Mouse (Mus musculus) stomach, embryonic 15.5 days (tissue): Measurements from ENCODE around the gene Akr1c19. TPM values are rescaled to one million over a fixed set of nuclear protein-coding genes. Genes with fewer than 3 reads are reported as not detected.
A peak's percentile ranks its signal among the peaks of the same experiment; 100 is the strongest.
"Not testable (repeated sequence)": the region's sequence is repeated elsewhere in the genome, so short reads cannot be mapped to it uniquely, and the experiment has no call there.

Experiments
- ATAC-seq: fragments of 200-750 bp; cut with Nextera tagmentation; 2 replicates; pipeline ENCODE4 v1.8.0; 2017; ENCODE audit warnings: low read depth, moderate number of reproducible peaks, moderate TSS enrichment; ENCODE audit not compliant: insufficient read depth, low FRiP score
- H3K27ac ChIP-seq: fragments of 300-500 bp; sonication (generic); 2 replicates; pipeline ENCODE4 v1.5.1; 2015; ENCODE audit warnings: mild to moderate bottlenecking, inconsistent platforms
- H3K27me3 ChIP-seq: fragments of 300-500 bp; sonication (generic); replicated peaks from 2 replicates; pipeline ENCODE4 v1.6.1; 2015; ENCODE audit warnings: inconsistent platforms
- H3K36me3 ChIP-seq: fragments of 300-500 bp; sonication (generic); 2 replicates; pipeline ENCODE4 v1.6.1; 2015; ENCODE audit warnings: inconsistent platforms
- H3K4me1 ChIP-seq: fragments of 300-500 bp; sonication (generic); 2 replicates; pipeline ENCODE4 v1.6.1; 2015; ENCODE audit warnings: inconsistent platforms
- H3K4me2 ChIP-seq: fragments of 300-500 bp; sonication (generic); 2 replicates; pipeline ENCODE4 v1.6.1; 2015; ENCODE audit warnings: mild to moderate bottlenecking, inconsistent platforms
- H3K4me3 ChIP-seq: fragments of 300-500 bp; sonication (generic); replicated peaks from 2 replicates; pipeline ENCODE4 v1.5.1; 2015; ENCODE audit warnings: inconsistent platforms
- H3K9ac ChIP-seq: fragments of 300-500 bp; sonication (generic); 2 replicates; pipeline ENCODE4 v1.6.1; 2015; ENCODE audit warnings: inconsistent platforms
- H3K9me3 ChIP-seq: fragments of 300-500 bp; sonication (generic); 2 replicates; pipeline ENCODE4 v1.6.1; 2016; ENCODE audit warnings: inconsistent platforms
- WGBS: fragments of 180-500 bp; shearing (Covaris S2); methylation state at CpG from one replicate; pipeline ENCODE4 v1.1.7; 2015; 5-methylcytosine and 5-hydroxymethylcytosine counted together
- polyA plus RNA-seq: library from polyadenylated mRNA; unstranded; fragments of >200 nt; fragmentation: Nextera tagmentation; extraction: Ambion mirVana; gene quantifications from 2 replicates; pipeline ENCODE4 v1.2.1, GENCODE M21; 2015

The Akr1c19 gene
- polyA plus RNA-seq, 1 experiment from 2014 or later = 125 TPM

- Histone ChIP-seq H3K9ac (no peak overlapping the region), H3K4me2 (no peak overlapping the region), H3K27ac (no peak overlapping the region), H3K9me3 (no peaks in the 10 kb centered on the region), H3K27me3 (no peaks in the 10 kb centered on the region), H3K4me1 (no peaks in the 10 kb centered on the region), H3K36me3 (no peaks in the 10 kb centered on the region), H3K4me3 (no peak overlapping the region)
- ATAC-seq = no peak
- WGBS = 84% methylated on average over 8 of the region's 8 CpGs
Observed at GRCm38 (mm10) chr13:4230841-4231623, 2.5 kb downstream of the Akr1c19 start.

DNA sequence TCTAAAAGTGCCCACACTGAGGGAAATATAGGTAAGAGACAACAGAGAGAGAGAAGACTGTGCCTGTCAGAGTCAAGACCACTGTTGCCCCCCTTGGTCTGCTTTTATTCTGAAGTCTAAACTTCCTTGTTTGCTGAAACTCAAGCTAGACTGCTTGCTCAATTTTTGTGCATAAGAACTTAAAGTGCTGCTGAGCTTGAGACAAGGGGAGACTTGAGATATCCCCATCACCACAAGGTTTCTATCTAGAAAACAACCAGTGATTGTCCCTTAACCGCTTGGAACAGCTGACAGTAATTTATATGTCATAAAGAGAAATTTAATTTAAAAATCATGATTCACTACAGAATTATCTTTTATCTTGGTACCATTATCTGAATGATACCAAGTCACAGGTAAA is 4.6 kb downstream of the Akr1c19 start:
- no peak overlapping the region for H3K4me3 ChIP-seq
- WGBS = 58% methylated on average over 1 of the region's 1 CpGs
- H3K9me3 ChIP-seq = no peaks in the 10 kb centered on the region
- no peaks in the 10 kb centered on the region for H3K4me1 ChIP-seq
- H3K36me3 ChIP-seq = no peaks in the 10 kb centered on the region
- H3K27ac ChIP-seq = peak overlapping the region; percentile 61
- ATAC-seq = peak; percentile 12; the same call in 1 of the 2 replicates
- H3K9ac ChIP-seq = no peak overlapping the region
- H3K4me2 ChIP-seq = no peak overlapping the region
- H3K27me3 ChIP-seq = no peaks in the 10 kb centered on the region

- 46% methylated on average over 3 of the region's 3 CpGs for WGBS
- peak overlapping the region; percentile 14; the same call in 1 of the 2 replicates for H3K4me2 ChIP-seq
- H3K27me3 ChIP-seq = no peaks in the 10 kb centered on the region
- H3K9ac ChIP-seq = no peak overlapping the region
- no peaks in the 10 kb centered on the region for H3K36me3 ChIP-seq
- H3K4me3 ChIP-seq = peak overlapping the region; percentile 33
- H3K4me1 ChIP-seq = no peaks in the 10 kb centered on the region
- peak overlapping the region; percentile 74 for H3K27ac ChIP-seq
- no peaks in the 10 kb centered on the region for H3K9me3 ChIP-seq
- peak; percentile 98 for ATAC-seq
Observed at GRCm38 (mm10) chr13:4233536-4234172, 5.2 kb downstream of the Akr1c19 start.

- Histone ChIP-seq H3K9ac (no peak overlapping the region), H3K27ac (no peak overlapping the region), H3K4me1 (no peaks in the 10 kb centered on the region), H3K9me3 (no peaks in the 10 kb centered on the region), H3K4me2 (peak overlapping the region; percentile 50), H3K4me3 (peak overlapping the region; percentile 27), H3K36me3 (no peaks in the 10 kb centered on the region), H3K27me3 (no peaks in the 10 kb centered on the region)
- WGBS = 4% methylated on average over 13 of the region's 13 CpGs
- ATAC-seq = peak; percentile 97
Observed at GRCm38 (mm10) chr13:4244861-4245559, 16.5 kb downstream of the Akr1c19 start.

DNA sequence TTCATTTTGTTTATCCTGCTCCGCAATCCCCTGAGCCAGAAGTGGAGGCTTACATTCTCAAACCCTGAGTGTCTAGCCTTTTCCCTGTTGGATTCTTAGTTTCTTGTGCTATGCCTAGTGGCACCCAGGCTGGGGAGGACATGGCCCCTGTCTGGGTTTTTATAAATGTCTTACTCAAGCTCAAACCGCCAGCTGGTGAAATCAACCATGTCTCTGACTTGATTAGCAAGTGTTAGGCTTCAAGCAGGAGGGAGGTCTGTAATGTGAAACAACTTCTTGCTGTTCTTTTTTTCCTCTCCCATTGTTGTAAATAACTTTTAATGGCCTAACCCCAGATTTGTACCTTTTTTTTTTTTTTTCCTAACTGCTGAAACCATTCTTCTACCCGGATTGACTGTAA is 20.8 kb downstream of the Akr1c19 start:
- Histone ChIP-seq H3K9ac (no peak overlapping the region), H3K27ac (no peak overlapping the region), H3K9me3 (no peaks in the 10 kb centered on the region), H3K4me3 (no peak overlapping the region), H3K36me3 (no peaks in the 10 kb centered on the region), H3K4me2 (no peak overlapping the region), H3K4me1 (no peaks in the 10 kb centered on the region), H3K27me3 (no peaks in the 10 kb centered on the region)
- WGBS = 68% methylated on average over 3 of the region's 3 CpGs
- ATAC-seq = no peak

- H3K9ac ChIP-seq, H3K4me2 ChIP-seq, ATAC-seq: not testable (repeated sequence)
Observed at GRCm38 (mm10) chr13:4256894-4257293, 28.4 kb downstream of the Akr1c19 start.

GRCm38 (mm10) chr13:4257349-4257748 is 28.8 kb downstream of the Akr1c19 start:
- Histone ChIP-seq H3K9me3 (no peaks in the 10 kb centered on the region), H3K36me3 (no peaks in the 10 kb centered on the region), H3K27me3 (no peaks in the 10 kb centered on the region), H3K9ac (no peak overlapping the region), H3K4me2 (no peak overlapping the region), H3K27ac (no peak overlapping the region), H3K4me1 (no peaks in the 10 kb centered on the region), H3K4me3 (no peak overlapping the region)
- WGBS = 81% methylated on average over 6 of the region's 6 CpGs
- no peak for ATAC-seq

More at GRCm38 (mm10) chr13:4256894-4257293, 28.4 kb downstream of the Akr1c19 start:
- H3K9me3 ChIP-seq, H3K27me3 ChIP-seq, H3K36me3 ChIP-seq, H3K4me1 ChIP-seq, H3K4me3 ChIP-seq, H3K27ac ChIP-seq: not testable (repeated sequence)

DNA sequence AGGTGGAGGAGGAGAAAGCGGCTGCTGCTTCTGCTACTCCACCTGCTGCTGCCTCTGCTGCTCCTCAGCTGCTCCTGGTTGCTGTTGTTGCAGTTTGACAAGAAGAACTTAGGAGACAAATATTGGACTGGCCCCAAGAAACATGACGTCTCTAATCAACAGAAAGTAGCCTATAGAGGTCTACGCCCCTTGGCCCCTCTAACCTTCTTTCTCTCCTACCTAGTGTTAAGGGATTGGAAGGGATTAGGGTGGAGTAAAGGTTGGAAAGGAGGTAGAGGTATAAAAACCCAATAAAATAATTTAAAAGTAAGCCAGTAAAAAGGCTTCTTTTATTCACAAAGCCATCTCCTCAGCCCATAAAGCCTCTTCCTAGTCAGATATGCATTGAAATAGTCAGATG is 36.1 kb downstream of the Akr1c19 start:
- 81% methylated on average over 3 of the region's 3 CpGs for WGBS
- Histone ChIP-seq H3K9ac (no peak overlapping the region), H3K9me3 (no peaks in the 10 kb centered on the region), H3K4me2 (no peak overlapping the region), H3K36me3 (no peaks in the 10 kb centered on the region), H3K4me3 (no peak overlapping the region), H3K4me1 (no peaks in the 10 kb centered on the region), H3K27ac (no peak overlapping the region), H3K27me3 (no peaks in the 10 kb centered on the region)
- ATAC-seq = no peak

- H3K27me3 ChIP-seq = no peaks in the 10 kb centered on the region
- no peaks in the 10 kb centered on the region for H3K9me3 ChIP-seq
- H3K9ac ChIP-seq = no peak overlapping the region
- H3K4me3 ChIP-seq = no peak overlapping the region
- no peaks in the 10 kb centered on the region for H3K36me3 ChIP-seq
- no peak for ATAC-seq
- 80% methylated on average over 2 of the region's 2 CpGs for WGBS
- no peak overlapping the region for H3K27ac ChIP-seq
- H3K4me2 ChIP-seq = no peak overlapping the region
- H3K4me1 ChIP-seq = no peaks in the 10 kb centered on the region
Observed at GRCm38 (mm10) chr13:4265047-4265446, 36.5 kb downstream of the Akr1c19 start.

GRCm38 (mm10) chr13:4265455-4265854 is 37.0 kb downstream of the Akr1c19 start:
- not testable (repeated sequence) for H3K4me1 ChIP-seq, ATAC-seq, H3K36me3 ChIP-seq, H3K9me3 ChIP-seq, H3K9ac ChIP-seq, H3K4me2 ChIP-seq, H3K27me3 ChIP-seq, H3K4me3 ChIP-seq, H3K27ac ChIP-seq
- WGBS = 81% methylated on average over 2 of the region's 2 CpGs

DNA sequence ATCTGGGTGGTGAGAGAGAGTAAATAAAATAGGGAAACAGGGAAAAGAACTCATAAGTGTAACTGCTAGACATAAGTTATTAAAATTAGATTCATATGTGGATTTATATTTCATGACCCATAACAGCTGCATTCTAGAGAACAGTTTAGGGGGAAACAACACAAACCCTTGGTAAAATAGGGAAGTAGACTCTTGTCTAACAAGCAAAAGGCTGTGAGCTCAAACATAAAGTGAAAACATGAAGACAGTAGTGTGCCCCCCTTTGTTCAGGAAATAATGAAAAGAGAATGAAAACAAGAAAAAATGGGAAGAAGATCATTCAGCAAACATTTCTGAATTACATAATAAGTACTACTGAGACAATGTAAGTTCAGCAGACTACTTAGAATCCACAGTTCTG is 42.4 kb downstream of the Akr1c19 start:
- no peak overlapping the region for H3K4me2 ChIP-seq
- H3K9ac ChIP-seq = no peak overlapping the region
- H3K9me3 ChIP-seq = no peaks in the 10 kb centered on the region
- no peaks in the 10 kb centered on the region for H3K27me3 ChIP-seq
- no peaks in the 10 kb centered on the region for H3K36me3 ChIP-seq
- no peak overlapping the region for H3K4me3 ChIP-seq
- H3K4me1 ChIP-seq = no peaks in the 10 kb centered on the region
- no peak overlapping the region for H3K27ac ChIP-seq
- ATAC-seq = no peak

DNA sequence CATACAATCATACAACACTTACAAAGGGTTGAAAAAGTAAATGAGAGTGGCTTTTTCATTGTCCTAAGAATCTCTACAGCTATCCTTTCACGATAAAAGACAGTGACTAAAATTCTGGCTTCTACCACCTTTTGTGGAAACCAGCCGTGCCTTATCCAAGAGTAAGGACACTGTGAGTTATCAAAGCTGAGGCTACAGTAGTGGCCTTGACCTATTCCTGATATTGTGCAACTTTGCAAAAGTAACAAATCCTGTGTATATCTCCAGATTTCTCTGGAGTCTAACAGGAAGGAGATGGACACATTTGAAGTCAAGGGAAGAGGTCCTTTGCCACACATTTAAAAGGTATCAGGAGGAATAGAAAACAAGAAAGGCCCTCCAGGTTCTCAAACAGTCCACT is 49.0 kb downstream of the Akr1c19 start:
- Histone ChIP-seq H3K4me3 (no peak overlapping the region), H3K27me3 (no peaks in the 10 kb centered on the region), H3K4me1 (no peaks in the 10 kb centered on the region), H3K9ac (no peak overlapping the region), H3K27ac (no peak overlapping the region), H3K36me3 (no peaks in the 10 kb centered on the region), H3K9me3 (no peaks in the 10 kb centered on the region), H3K4me2 (no peak overlapping the region)
- ATAC-seq = no peak
- WGBS = 77% methylated on average over 2 of the region's 2 CpGs
